Mouse (Mus musculus) testis, adult 2 months (tissue): Measurements from ENCODE around the gene Mgat5b. TPM values are rescaled to one million over a fixed set of nuclear protein-coding genes. Genes with fewer than 3 reads are reported as not detected.

Experiments
- H3K27ac ChIP-seq: fragments of 200-500 bp; 2 replicates; pipeline ENCODE4 v1.5.1; 2012; ENCODE audit warnings: low read depth, low read length; ENCODE audit not compliant: control insufficient read depth, insufficient read depth
- H3K27me3 ChIP-seq: fragments of 200-500 bp; 2 replicates; pipeline ENCODE4 v1.6.1; 2012; ENCODE audit warnings: mild to moderate bottlenecking, low read length, moderate library complexity; ENCODE audit not compliant: control insufficient read depth, insufficient read depth
- H3K36me3 ChIP-seq: fragments of 200-500 bp; 2 replicates; pipeline ENCODE4 v1.6.1; 2012; ENCODE audit warnings: mild to moderate bottlenecking, low read length; ENCODE audit not compliant: control insufficient read depth, insufficient read depth
- H3K4me1 ChIP-seq: fragments of 200-500 bp; 2 replicates; pipeline ENCODE4 v1.6.1; 2012; ENCODE audit warnings: low read length; ENCODE audit not compliant: control insufficient read depth, insufficient read depth
- H3K4me3 ChIP-seq: fragments of 200-500 bp; 2 replicates; pipeline ENCODE4 v1.5.1; 2012; ENCODE audit warnings: low read depth, mild to moderate bottlenecking, low read length, moderate library complexity, mixed read lengths; ENCODE audit not compliant: control insufficient read depth
- CTCF ChIP-seq: fragments of 200-500 bp; IDR thresholded peaks from 2 replicates; pipeline ENCODE4 v1.5.1; 2012; ENCODE audit warnings: low read depth, mild to moderate bottlenecking, inconsistent platforms, low read length, moderate library complexity; ENCODE audit not compliant: control insufficient read depth, insufficient read depth, insufficient replicate concordance
- POLR2A ChIP-seq: fragments of 200-500 bp; IDR thresholded peaks from 2 replicates; pipeline ENCODE4 v1.6.1; 2012; ENCODE audit warnings: low read depth, mild to moderate bottlenecking, inconsistent platforms, low read length, moderate library complexity; ENCODE audit not compliant: control insufficient read depth
- polyA plus RNA-seq: library from polyadenylated mRNA; depleted of rRNA; stranded (reverse); fragments of >200 nt; gene quantifications from 2 replicates; pipeline ENCODE4 v1.2.3, GENCODE M21; 2012

The Mgat5b gene
- polyA plus RNA-seq, 1 experiment: 5.9 TPM

GRCm38 (mm10) chr11:116985504-116986385, 67.1 kb downstream of the Mgat5b start:
- no peak overlapping the region for H3K27ac ChIP-seq
- peak overlapping the region; percentile 14; the same call in 1 of the 2 replicates for H3K4me3 ChIP-seq
- TF ChIP-seq CTCF (no peak), POLR2A (no peak)
- no peaks in the 10 kb centered on the region for H3K36me3 ChIP-seq
- no peaks in the 10 kb centered on the region for H3K4me1 ChIP-seq
- no peaks in the 10 kb centered on the region for H3K27me3 ChIP-seq

GRCm38 (mm10) chr11:116988131-116988530, 69.5 kb downstream of the Mgat5b start:
- no peak overlapping the region for H3K27ac ChIP-seq

GRCm38 (mm10) chr11:116990231-116990630, 71.6 kb downstream of the Mgat5b start:
- peaks cover 13% of the 10 kb centered on the region for H3K4me1 ChIP-seq
- TF ChIP-seq POLR2A (no peak), CTCF (no peak)
- H3K4me3 ChIP-seq: no peak overlapping the region
- H3K27ac ChIP-seq: no peak overlapping the region
- H3K27me3 ChIP-seq: peaks cover 4% of the 10 kb centered on the region; the same call in 1 of the 2 replicates
- no peaks in the 10 kb centered on the region for H3K36me3 ChIP-seq

More at GRCm38 (mm10) chr11:116988131-116988530, 69.5 kb downstream of the Mgat5b start:
- no peaks in the 10 kb centered on the region for H3K27me3 ChIP-seq
- no peaks in the 10 kb centered on the region for H3K4me1 ChIP-seq
- no peaks in the 10 kb centered on the region for H3K36me3 ChIP-seq
- no peak for TF ChIP-seq CTCF
- TF ChIP-seq POLR2A: no peak
- H3K4me3 ChIP-seq: no peak overlapping the region

GRCm38 (mm10) chr11:116991410-116991809, 72.7 kb downstream of the Mgat5b start:
- peaks cover 13% of the 10 kb centered on the region for H3K4me1 ChIP-seq
- TF ChIP-seq POLR2A (no peak), CTCF (no peak)

GRCm38 (mm10) chr11:116991964-116992363, 73.3 kb downstream of the Mgat5b start:
- H3K36me3 ChIP-seq: no peaks in the 10 kb centered on the region
- peaks cover 4% of the 10 kb centered on the region; the same call in 1 of the 2 replicates for H3K27me3 ChIP-seq
- no peak overlapping the region for H3K27ac ChIP-seq
- H3K4me1 ChIP-seq: peaks cover 13% of the 10 kb centered on the region
- H3K4me3 ChIP-seq: no peak overlapping the region
- TF ChIP-seq POLR2A (no peak), CTCF (no peak)

More at GRCm38 (mm10) chr11:116991410-116991809, 72.7 kb downstream of the Mgat5b start:
- no peak overlapping the region for H3K4me3 ChIP-seq
- no peak overlapping the region for H3K27ac ChIP-seq
- H3K27me3 ChIP-seq: peaks cover 4% of the 10 kb centered on the region; the same call in 1 of the 2 replicates
- no peaks in the 10 kb centered on the region for H3K36me3 ChIP-seq

GRCm38 (mm10) chr11:116994095-116994582, 75.5 kb downstream of the Mgat5b start:
- Histone ChIP-seq H3K4me3 (peak overlapping the region; percentile 39), H3K27ac (no peak overlapping the region), H3K27me3 (peaks cover 4% of the 10 kb centered on the region; the same call in 1 of the 2 replicates), H3K36me3 (no peaks in the 10 kb centered on the region), H3K4me1 (peaks cover 13% of the 10 kb centered on the region)
- TF ChIP-seq CTCF (peak; percentile 62), POLR2A (no peak)

- no peaks in the 10 kb centered on the region for H3K36me3 ChIP-seq
- no peak overlapping the region for H3K4me3 ChIP-seq
- H3K27me3 ChIP-seq: peaks cover 4% of the 10 kb centered on the region; the same call in 1 of the 2 replicates
- H3K27ac ChIP-seq: no peak overlapping the region
- H3K4me1 ChIP-seq: peaks cover 13% of the 10 kb centered on the region
- no peak for TF ChIP-seq CTCF
- TF ChIP-seq POLR2A: no peak
These were observed 78.3 kb downstream of the Mgat5b start for GRCm38 (mm10) chr11:116996976-116997375.
